Mouse (Mus musculus) CH12.LX (cell line): ENCODE results near the gene Rpl26. TPM values are rescaled to one million over a fixed set of nuclear protein-coding genes. Genes with fewer than 3 reads are reported as not detected.
A peak's percentile ranks its signal among the peaks of the same experiment; 100 is the strongest.

Source experiments
- DNase-seq: peaks from one replicate; pipeline ENCODE4 v3.0.0-alpha.2; 2013; ENCODE audit errors: extremely low read depth
- H3K27ac ChIP-seq: 2 replicates; pipeline ENCODE4 v1.5.1; 2012; ENCODE audit warnings: low read depth, mild to moderate bottlenecking, control low read depth, moderate library complexity; ENCODE audit not compliant: insufficient read depth
- H3K27me3 ChIP-seq: replicated peaks from 2 replicates; pipeline ENCODE3; 2012; ENCODE audit warnings: inconsistent platforms
- H3K36me3 ChIP-seq, 2 experiments: replicated peaks in 1 of 2; 2 replicates each; pipeline versions ENCODE3 to v1.6.1; 2012; ENCODE audit warnings: inconsistent platforms in 1 of 2, low read length in 1 of 2, mild to moderate bottlenecking in 1 of 2, mixed read lengths in 1 of 2, moderate library complexity in 1 of 2; ENCODE audit not compliant: control insufficient read depth in 1 of 2, insufficient read depth in 1 of 2
- H3K4me1 ChIP-seq, 2 experiments: 2 replicates each; pipeline ENCODE4 v1.6.1; 2012; ENCODE audit warnings: inconsistent platforms in 1 of 2, moderate library complexity in 1 of 2; ENCODE audit not compliant: insufficient read depth in 2 of 2, control insufficient read depth in 1 of 2
- H3K4me2 ChIP-seq: 2 replicates; pipeline ENCODE4 v1.6.1; 2012; ENCODE audit warnings: low read depth, mild to moderate bottlenecking, control low read depth; ENCODE audit not compliant: poor library complexity, insufficient read depth, severe bottlenecking
- H3K4me3 ChIP-seq, 3 experiments: fragments of 150-350 bp in 1 of 3; sonication (generic) in 1 of 3; replicated peaks in 1 of 3; 2 replicates each; pipeline versions ENCODE3 to v1.5.1; 2011 to 2012; ENCODE audit warnings: low read depth in 2 of 3, low read length in 2 of 3, mild to moderate bottlenecking in 2 of 3, moderate library complexity in 2 of 3, control low read depth in 1 of 3, improper control_type of control experiment in 1 of 3, inconsistent platforms in 1 of 3, mixed read lengths in 1 of 3; ENCODE audit not compliant: poor library complexity in 1 of 3
- H3K79me2 ChIP-seq: replicated peaks from 2 replicates; pipeline ENCODE4 v1.6.1; 2012; ENCODE audit warnings: mild to moderate bottlenecking, moderate library complexity; ENCODE audit not compliant: control insufficient read depth, poor library complexity, insufficient read depth, severe bottlenecking; ENCODE audit errors: extremely low read depth
- H3K9ac ChIP-seq: 2 replicates; pipeline ENCODE4 v1.6.1; 2012; ENCODE audit warnings: low read depth, mild to moderate bottlenecking, control low read depth, moderate library complexity; ENCODE audit not compliant: insufficient read depth
- H3K9me3 ChIP-seq: replicated peaks from 2 replicates; pipeline ENCODE3; 2012; ENCODE audit warnings: low read length, inconsistent platforms, mixed read lengths
- CHD1 ChIP-seq: IDR thresholded peaks from 2 replicates; pipeline ENCODE4 v1.6.1; 2012; ENCODE audit warnings: low read depth, low read length, improper control_type of control experiment, inconsistent platforms
- CHD2 ChIP-seq: IDR thresholded peaks from 2 replicates; pipeline ENCODE4 v1.6.1; 2011; ENCODE audit warnings: low read length, improper control_type of control experiment
- CTCF ChIP-seq, 2 experiments: IDR thresholded peaks in 1 of 2; conservative IDR thresholded peaks in 1 of 2; 2 replicates each; pipeline ENCODE4 v1.5.1; 2011 to 2012; ENCODE audit warnings: low read depth in 2 of 2, low read length in 2 of 2, improper control_type of control experiment in 1 of 2, inconsistent platforms in 1 of 2, mild to moderate bottlenecking in 1 of 2, moderate library complexity in 1 of 2
- E2F4 ChIP-seq: IDR thresholded peaks from 2 replicates; pipeline ENCODE4 v1.6.1; 2011; ENCODE audit warnings: low read depth, low read length, improper control_type of control experiment; ENCODE audit not compliant: insufficient replicate concordance
- ELF1 ChIP-seq: IDR thresholded peaks from 2 replicates; pipeline ENCODE4 v1.6.1; 2014; ENCODE audit warnings: low read depth, mild to moderate bottlenecking, inconsistent platforms, low read length, improper control_type of control experiment
- EP300 ChIP-seq: IDR thresholded peaks from 2 replicates; pipeline ENCODE4 v1.6.1; 2011; ENCODE audit warnings: low read length, improper control_type of control experiment
- ETS1 ChIP-seq: conservative IDR thresholded peaks from 2 replicates; pipeline ENCODE4 v1.6.1; 2012; ENCODE audit warnings: low read depth, mild to moderate bottlenecking, inconsistent platforms, low read length, improper control_type of control experiment, moderate library complexity
- GABPA ChIP-seq: IDR thresholded peaks from 2 replicates; pipeline ENCODE4 v1.6.1; 2012; ENCODE audit warnings: low read depth, low read length, improper control_type of control experiment, inconsistent platforms; ENCODE audit not compliant: insufficient replicate concordance
- HCFC1 ChIP-seq: IDR thresholded peaks from 2 replicates; pipeline ENCODE4 v1.6.1; 2012; ENCODE audit warnings: low read depth, mild to moderate bottlenecking, inconsistent platforms, low read length, improper control_type of control experiment
- IRF4 ChIP-seq: IDR thresholded peaks from 2 replicates; pipeline ENCODE4 v1.6.1; 2014; ENCODE audit warnings: low read depth, mild to moderate bottlenecking, inconsistent platforms, low read length, improper control_type of control experiment
- JUND ChIP-seq: conservative IDR thresholded peaks from 2 replicates; pipeline ENCODE4 v1.6.1; 2011; ENCODE audit warnings: low read depth, low read length, improper control_type of control experiment
- MAFK ChIP-seq: IDR thresholded peaks from 2 replicates; pipeline ENCODE4 v1.6.1; 2011; ENCODE audit warnings: low read length, improper control_type of control experiment; ENCODE audit not compliant: insufficient replicate concordance
- MAX ChIP-seq: IDR thresholded peaks from 2 replicates; pipeline ENCODE4 v1.6.1; 2011; ENCODE audit warnings: low read length, improper control_type of control experiment
- MAZ ChIP-seq: IDR thresholded peaks from 2 replicates; pipeline ENCODE4 v1.6.1; 2012; ENCODE audit warnings: low read depth, mild to moderate bottlenecking, inconsistent platforms, low read length, improper control_type of control experiment, moderate library complexity
- MXI1 ChIP-seq: IDR thresholded peaks from 2 replicates; pipeline ENCODE4 v1.6.1; 2011; ENCODE audit warnings: mild to moderate bottlenecking, low read depth, low read length, improper control_type of control experiment
- MYC ChIP-seq: IDR thresholded peaks from 2 replicates; pipeline ENCODE4 v1.6.1; 2011; ENCODE audit warnings: low read depth, mild to moderate bottlenecking, improper control_type of control experiment, low read length
- NRF1 ChIP-seq: IDR thresholded peaks from 2 replicates; pipeline ENCODE4 v1.6.1; 2014; ENCODE audit warnings: low read depth, mild to moderate bottlenecking, inconsistent platforms, low read length, improper control_type of control experiment, moderate library complexity
- PAX5 ChIP-seq: IDR thresholded peaks from 2 replicates; pipeline ENCODE4 v1.6.1; 2012; ENCODE audit warnings: low read length, inconsistent platforms, mixed read lengths
- POLR2A ChIP-seq: IDR thresholded peaks from 2 replicates; pipeline ENCODE4 v1.6.1; 2011; ENCODE audit warnings: low read depth, mild to moderate bottlenecking, improper control_type of control experiment, low read length
- RCOR1 ChIP-seq: conservative IDR thresholded peaks from 2 replicates; pipeline ENCODE4 v1.6.1; 2012; ENCODE audit warnings: low read depth, mild to moderate bottlenecking, inconsistent platforms, low read length, improper control_type of control experiment
- SIN3A ChIP-seq: IDR thresholded peaks from 2 replicates; pipeline ENCODE4 v1.6.1; 2012; ENCODE audit warnings: low read length, improper control_type of control experiment, inconsistent platforms
- SMC3 ChIP-seq: IDR thresholded peaks from 2 replicates; pipeline ENCODE4 v1.6.1; 2011; ENCODE audit warnings: low read depth, low read length, improper control_type of control experiment
- TCF12 ChIP-seq: IDR thresholded peaks from 2 replicates; pipeline ENCODE4 v1.6.1; 2014; ENCODE audit warnings: low read depth, mild to moderate bottlenecking, inconsistent platforms, low read length, improper control_type of control experiment
- UBTF ChIP-seq: IDR thresholded peaks from 2 replicates; pipeline ENCODE4 v1.6.1; 2012; ENCODE audit warnings: low read depth, mild to moderate bottlenecking, inconsistent platforms, low read length, improper control_type of control experiment, moderate library complexity
- USF1 ChIP-seq: IDR thresholded peaks from 2 replicates; pipeline ENCODE4 v1.6.1; 2014; ENCODE audit warnings: low read depth, mild to moderate bottlenecking, inconsistent platforms, low read length, improper control_type of control experiment
- USF2 ChIP-seq: conservative IDR thresholded peaks from 2 replicates; pipeline ENCODE4 v1.6.1; 2011; ENCODE audit warnings: low read depth, low read length, improper control_type of control experiment
- ZC3H11A ChIP-seq: IDR thresholded peaks from 2 replicates; pipeline ENCODE4 v1.6.1; 2012; ENCODE audit warnings: low read depth, mild to moderate bottlenecking, inconsistent platforms, low read length, improper control_type of control experiment
- ZKSCAN1 ChIP-seq: IDR thresholded peaks from 2 replicates; pipeline ENCODE4 v1.6.1; 2012; ENCODE audit warnings: low read depth, inconsistent platforms, low read length, improper control_type of control experiment, borderline replicate concordance
- ZMIZ1 ChIP-seq: IDR thresholded peaks from 2 replicates; pipeline ENCODE4 v1.6.1; 2012; ENCODE audit warnings: low read depth, mild to moderate bottlenecking, inconsistent platforms, low read length, improper control_type of control experiment
- ZNF384 ChIP-seq: IDR thresholded peaks from 2 replicates; pipeline ENCODE4 v1.6.1; 2012; ENCODE audit warnings: low read depth, low read length, improper control_type of control experiment, inconsistent platforms
- dilution Hi-C: fragments of 300-500 bp; cut with MboI; formaldehyde crosslinking; loops from 2 replicates; pipeline ENCODE4 v1.14.3; 2020; ENCODE audit warnings: low sequenced_read_pairs; ENCODE audit not compliant: extremely low pct_unique_long_range_greater_than_20kb, extremely low pct_ligation_motif_present
- in situ Hi-C: fragments of 300-500 bp; cut with MboI; formaldehyde crosslinking; loops from 3 replicates; pipeline ENCODE4 v1.14.3; 2019; ENCODE audit warnings: low sequenced_read_pairs, low pct_ligation_motif_present, low pct_unique_long_range_greater_than_20kb, mixed read lengths
- polyA plus RNA-seq: library from polyadenylated mRNA; unstranded; fragments of >175 nt; gene quantifications from 2 replicates; pipeline ENCODE4 v1.2.1, GENCODE M21; 2012; ENCODE audit warnings: low read depth; ENCODE audit not compliant: insufficient read length
- total RNA-seq, 2 experiments: library from RNA; depleted of rRNA; stranded (reverse); fragments of 300-350 nt in 1 of 2; fragments of >200 nt in 1 of 2; gene quantifications; 2 replicates each; pipeline ENCODE4 v1.2.3; 2012 to 2014

Gene Rpl26
- total and polyA plus RNA-seq, 3 experiments = 3,408 to 6,551 (median 6,508) TPM

GRCm38 (mm10) chr11:68852486-68852901, 48.9 kb upstream of the Rpl26 start:
- in situ Hi-C loops = no loop called here
- H3K27ac ChIP-seq = peak overlapping the region; percentile 63
- DNase-seq = peak; percentile 34
- H3K4me1 ChIP-seq = peaks cover 2 to 34% of the 10 kb centered on the region in 2 experiments; a peak in 2 of 4 replicates
- H3K4me3 ChIP-seq = peak overlapping the region; percentile 92 to 97 (median 92)
- H3K79me2 ChIP-seq = peaks cover 42% of the 10 kb centered on the region
- no peaks in the 10 kb centered on the region for H3K27me3 ChIP-seq
- no peak for TF ChIP-seq ZC3H11A
- TF ChIP-seq MAZ = 0 out of 2 replicates have a peak, but pooled peaks have one; percentile 6
- TF ChIP-seq CHD2 = peak; percentile 35; the same call in 1 of the 2 replicates
- no peak; the same call in 1 of the 2 replicates for TF ChIP-seq SIN3A
- peak; percentile 8; the same call in 1 of the 2 replicates for TF ChIP-seq IRF4
- no peak for TF ChIP-seq MAFK
- TF ChIP-seq TCF12 = no peak
- no peak for TF ChIP-seq MYC
- TF ChIP-seq USF1 = no peak
- TF ChIP-seq EP300 = peak; percentile 7; the same call in 1 of the 2 replicates
- no peak for TF ChIP-seq HCFC1
- TF ChIP-seq PAX5 = no peak
- 0 out of 2 replicates have a peak, but pooled peaks have one; percentile 13 for TF ChIP-seq RCOR1
- no peak for TF ChIP-seq SMC3
- TF ChIP-seq ZNF384 = no peak
- dilution Hi-C loops = no loop called here
- peak overlapping the region; percentile 95 for H3K9ac ChIP-seq
- peaks cover 0 to 17% of the 10 kb centered on the region in 2 experiments for H3K36me3 ChIP-seq
- peak overlapping the region; percentile 98 for H3K4me2 ChIP-seq
- H3K9me3 ChIP-seq = no peaks in the 10 kb centered on the region

GRCm38 (mm10) chr11:68852932-68853409, 48.4 kb upstream of the Rpl26 start:
- Histone ChIP-seq H3K27ac (peak overlapping the region; percentile 63), H3K9ac (peak overlapping the region; percentile 97), H3K4me2 (peak overlapping the region; percentile 92; the same call in 1 of the 2 replicates), H3K4me1 (peaks cover 2 to 34% of the 10 kb centered on the region in 2 experiments; a peak in 2 of 4 replicates), H3K9me3 (no peaks in the 10 kb centered on the region), H3K79me2 (peaks cover 38% of the 10 kb centered on the region), H3K4me3 (peak overlapping the region; percentile 92 to 97 (median 92)), H3K36me3 (peaks cover 0 to 14% of the 10 kb centered on the region in 2 experiments), H3K27me3 (no peaks in the 10 kb centered on the region)
- peak; percentile 100 for DNase-seq
- dilution Hi-C loops (no loop called here), in situ Hi-C loops (no loop called here)
- TF ChIP-seq HCFC1 = peak; percentile 83
- TF ChIP-seq MAX = peak; percentile 99
- no peak for TF ChIP-seq E2F4
- no peak for TF ChIP-seq CHD2
- no peak for TF ChIP-seq RCOR1
- TF ChIP-seq MXI1 = peak; percentile 76; the same call in 1 of the 2 replicates
- TF ChIP-seq POLR2A = peak; percentile 96
- TF ChIP-seq ZMIZ1 = peak; percentile 84
- TF ChIP-seq CTCF (conservative IDR thresholded peaks at IDR 0.05 in 1 of 2, IDR thresholded peaks at IDR 0.05 in 1 of 2; ENCODE audit: low read depth in 2 of 2, low read length in 2 of 2) = no peak
- TF ChIP-seq JUND = no peak
- no peak for TF ChIP-seq SMC3
- TF ChIP-seq USF2 = peak; percentile 98
- TF ChIP-seq MYC = no peak; the same call in 1 of the 2 replicates
- TF ChIP-seq CHD1 = no peak
- TF ChIP-seq UBTF = peak; percentile 97
- no peak for TF ChIP-seq EP300
- peak; percentile 98 for TF ChIP-seq NRF1
- TF ChIP-seq MAZ = peak; percentile 40; the same call in 1 of the 2 replicates
- TF ChIP-seq USF1 = peak; percentile 100
- TF ChIP-seq ETS1 = peak; percentile 53
- TF ChIP-seq ELF1 = peak; percentile 88
- TF ChIP-seq MAFK = no peak
- peak; percentile 25; the same call in 1 of the 2 replicates for TF ChIP-seq GABPA
- no peak for TF ChIP-seq SIN3A
- TF ChIP-seq ZKSCAN1 = no peak
